14 mouse cellular contexts compared by ENCODE assay signal in genomic region chr4:107026451-107026850, GRCm38 (mm10). TPM values are rescaled to one million over a fixed set of nuclear protein-coding genes. Genes with fewer than 3 reads are reported as not detected.
A peak's percentile ranks its signal among the peaks of the same experiment; 100 is the strongest.
DNase-seq lines count a peak whose midpoint lies in the region; ATAC-seq and TF ChIP-seq lines count a peak whose summit lies in the region.
"Had no signal": no experiment of that assay in that cellular context is flagged by ENCODE, and none has a peak within 500 bp of the region (broad histone marks: within the 10 kb centered on the region; RNA-seq: fewer than 3 reads in every experiment).

No protein-coding gene starts in this region.

- no peak overlapping the region for H3K9ac ChIP-seq in embryonic facial prominence, embryonic 11.5 days (replicated peaks; ENCODE audit: low read length)
- H3K9ac ChIP-seq in limb, embryonic 11.5 days (ENCODE audit: low read length): no peak overlapping the region
- H3K9ac ChIP-seq in ES-Bruce4 (ENCODE audit: low read depth, poor library complexity, severe bottlenecking): 0 out of 2 replicates have a peak overlapping the region, but pooled peaks have one; percentile 37
- H3K9ac ChIP-seq in embryonic facial prominence, embryonic 13.5 days: no peak overlapping the region
- H3K9ac ChIP-seq: embryonic facial prominence, embryonic 15.5 days; forebrain, postnatal 0 days; heart, embryonic 13.5 days; hindbrain, embryonic 15.5 days; liver, embryonic 12.5 days had no signal

- TF ChIP-seq POLR2A in ES-Bruce4 (IDR thresholded peaks at IDR 0.05; ENCODE audit: insufficient read depth, low read length): no peak
- TF ChIP-seq POLR2A in kidney, adult 2 months (IDR thresholded peaks at IDR 0.05; ENCODE audit: low read depth, low read length): no peak

- peaks cover 3% of the 10 kb centered on the region for H3K36me3 ChIP-seq in embryonic facial prominence, embryonic 11.5 days (replicated peaks; ENCODE audit: control insufficient read depth, insufficient read depth, low read depth, low read length)
- H3K36me3 ChIP-seq in embryonic facial prominence, embryonic 10.5 days (replicated peaks): peaks cover 93% of the 10 kb centered on the region
- H3K36me3 ChIP-seq in limb, embryonic 11.5 days (ENCODE audit: control insufficient read depth, insufficient read depth, low read length): peaks cover 11% of the 10 kb centered on the region; the same call in 1 of the 2 replicates
- H3K36me3 ChIP-seq in limb, embryonic 10.5 days: peaks cover 98% of the 10 kb centered on the region
- no peaks in the 10 kb centered on the region for H3K36me3 ChIP-seq in ES-Bruce4 (ENCODE audit: control insufficient read depth, insufficient read depth, low read length, poor library complexity, severe bottlenecking)
- H3K36me3 ChIP-seq in embryonic facial prominence, embryonic 13.5 days: peaks cover 55% of the 10 kb centered on the region
- no peaks in the 10 kb centered on the region for H3K36me3 ChIP-seq in kidney, adult 2 months (ENCODE audit: control insufficient read depth, insufficient read depth, low read length)

- peak overlapping the region; percentile 20; the same call in 1 of the 2 replicates for H3K27ac ChIP-seq in embryonic facial prominence, embryonic 11.5 days (replicated peaks; ENCODE audit: low read depth, low read length)
- H3K27ac ChIP-seq in embryonic facial prominence, embryonic 10.5 days (replicated peaks): no peak overlapping the region
- H3K27ac ChIP-seq in limb, embryonic 11.5 days (replicated peaks; ENCODE audit: low read depth, low read length): 0 out of 2 replicates have a peak overlapping the region, but pooled peaks have one; percentile 4
- H3K27ac ChIP-seq in limb, embryonic 10.5 days: no peak overlapping the region
- no peak overlapping the region for H3K27ac ChIP-seq in ES-Bruce4 (ENCODE audit: insufficient read depth, low read length)
- 0 out of 2 replicates have a peak overlapping the region, but pooled peaks have one; percentile 29 for H3K27ac ChIP-seq in embryonic facial prominence, embryonic 13.5 days
- H3K27ac ChIP-seq in kidney, adult 2 months (ENCODE audit: insufficient read depth, low read depth, low read length): no peak overlapping the region
- H3K27ac ChIP-seq: embryonic facial prominence, embryonic 15.5 days; heart, embryonic 13.5 days; hindbrain, embryonic 15.5 days; liver, embryonic 12.5 days had no signal

- whole genome bisulfite sequencing in embryonic facial prominence, embryonic 11.5 days: 60% methylated on average over 8 of the region's 8 CpGs
- WGBS in embryonic facial prominence, embryonic 10.5 days: 65% methylated on average over 8 of the region's 8 CpGs
- WGBS in limb, embryonic 11.5 days: 64% methylated on average over 8 of the region's 8 CpGs
- whole genome bisulfite sequencing in limb, embryonic 10.5 days: 71% methylated on average over 8 of the region's 8 CpGs
- WGBS in embryonic facial prominence, embryonic 13.5 days: 53% methylated on average over 8 of the region's 8 CpGs
- 43% methylated on average over 8 of the region's 8 CpGs for WGBS in kidney, adult 2 months

- H3K9me3 ChIP-seq in embryonic facial prominence, embryonic 11.5 days (replicated peaks; ENCODE audit: control insufficient read depth, low read length): no peaks in the 10 kb centered on the region
- H3K9me3 ChIP-seq in embryonic facial prominence, embryonic 10.5 days: no peaks in the 10 kb centered on the region
- H3K9me3 ChIP-seq in limb, embryonic 11.5 days (ENCODE audit: control insufficient read depth, low read length): no peaks in the 10 kb centered on the region
- H3K9me3 ChIP-seq in limb, embryonic 10.5 days (replicated peaks): no peaks in the 10 kb centered on the region
- no peaks in the 10 kb centered on the region for H3K9me3 ChIP-seq in ES-Bruce4 (replicated peaks; ENCODE audit: control insufficient read depth, insufficient read depth, low read length, poor library complexity, severe bottlenecking)
- H3K9me3 ChIP-seq in embryonic facial prominence, embryonic 13.5 days: no peaks in the 10 kb centered on the region
- H3K9me3 ChIP-seq: embryonic facial prominence, embryonic 15.5 days; heart, embryonic 13.5 days; hindbrain, embryonic 15.5 days; liver, embryonic 12.5 days had no signal

- DNase-seq in embryonic facial prominence, embryonic 11.5 days (ENCODE audit: low spot score): no peak
- no peak for DNase-seq in embryonic facial prominence, embryonic 10.5 days (ENCODE audit: low spot score)
- DNase-seq in limb, embryonic 11.5 days (ENCODE audit: low spot score): no peak
- no peak for DNase-seq in limb, embryonic 10.5 days (ENCODE audit: low spot score)
- no peak for DNase-seq in kidney, adult 2 months
- DNase-seq: forebrain, postnatal 0 days; gastrocnemius, postnatal 10 days; right cerebral cortex, postnatal 25 days had no signal

- TF ChIP-seq CTCF in ES-Bruce4 (IDR thresholded peaks at IDR 0.05; ENCODE audit: low read depth, low read length): no peak
- no peak for TF ChIP-seq CTCF in kidney, adult 2 months (conservative IDR thresholded peaks at IDR 0.05; ENCODE audit: insufficient read depth, insufficient read length, low read depth, low read length)

- no peak overlapping the region for H3K4me3 ChIP-seq in embryonic facial prominence, embryonic 11.5 days (ENCODE audit: low read depth, low read length)
- H3K4me3 ChIP-seq in embryonic facial prominence, embryonic 10.5 days: no peak overlapping the region
- no peak overlapping the region for H3K4me3 ChIP-seq in limb, embryonic 11.5 days (ENCODE audit: low read depth, low read length)
- no peak overlapping the region for H3K4me3 ChIP-seq in limb, embryonic 10.5 days
- H3K4me3 ChIP-seq in ES-Bruce4 (ENCODE audit: low read depth, low read length): peak overlapping the region; percentile 6
- H3K4me3 ChIP-seq in embryonic facial prominence, embryonic 13.5 days: no peak overlapping the region
- H3K4me3 ChIP-seq in kidney, adult 2 months (ENCODE audit: insufficient read depth, low read depth, low read length): no peak overlapping the region
- H3K4me3 ChIP-seq: embryonic facial prominence, embryonic 15.5 days; heart, embryonic 13.5 days; hindbrain, embryonic 15.5 days; liver, embryonic 12.5 days had no signal

- H3K4me1 ChIP-seq in embryonic facial prominence, embryonic 11.5 days (ENCODE audit: control insufficient read depth, insufficient read depth, low read length): no peaks in the 10 kb centered on the region; the same call in none of the 2 replicates
- H3K4me1 ChIP-seq in embryonic facial prominence, embryonic 10.5 days: peaks cover 24% of the 10 kb centered on the region
- 0 out of 2 replicates have a peak, but pooled peaks cover 6% of the 10 kb centered on the region for H3K4me1 ChIP-seq in limb, embryonic 11.5 days (ENCODE audit: control insufficient read depth, insufficient read depth, low read length)
- peaks cover 30% of the 10 kb centered on the region for H3K4me1 ChIP-seq in limb, embryonic 10.5 days
- H3K4me1 ChIP-seq in ES-Bruce4 (ENCODE audit: control insufficient read depth, insufficient read depth, low read length): peaks cover 1% of the 10 kb centered on the region
- peaks cover 12% of the 10 kb centered on the region; the same call in 1 of the 2 replicates for H3K4me1 ChIP-seq in embryonic facial prominence, embryonic 13.5 days
- H3K4me1 ChIP-seq in kidney, adult 2 months (ENCODE audit: control insufficient read depth, insufficient read depth, low read length): no peaks in the 10 kb centered on the region

- no peaks in the 10 kb centered on the region for H3K27me3 ChIP-seq in embryonic facial prominence, embryonic 11.5 days (ENCODE audit: control insufficient read depth, insufficient read depth, low read length)
- H3K27me3 ChIP-seq in embryonic facial prominence, embryonic 10.5 days (replicated peaks; ENCODE audit: low read depth, poor library complexity, severe bottlenecking): no peaks in the 10 kb centered on the region
- no peaks in the 10 kb centered on the region for H3K27me3 ChIP-seq in limb, embryonic 11.5 days (ENCODE audit: control insufficient read depth, insufficient read depth, low read length)
- H3K27me3 ChIP-seq in limb, embryonic 10.5 days (ENCODE audit: low read depth, poor library complexity, severe bottlenecking): no peaks in the 10 kb centered on the region
- no peaks in the 10 kb centered on the region for H3K27me3 ChIP-seq in ES-Bruce4 (ENCODE audit: control insufficient read depth, insufficient read depth, low read length, poor library complexity, severe bottlenecking)
- H3K27me3 ChIP-seq in embryonic facial prominence, embryonic 13.5 days: no peaks in the 10 kb centered on the region
- no peaks in the 10 kb centered on the region for H3K27me3 ChIP-seq in kidney, adult 2 months (replicated peaks; ENCODE audit: control insufficient read depth, insufficient read depth, low read length)
- H3K27me3 ChIP-seq: embryonic facial prominence, embryonic 15.5 days; heart, embryonic 13.5 days; hindbrain, embryonic 15.5 days; liver, embryonic 12.5 days had no signal

- no peak for TF ChIP-seq EP300 in ES-Bruce4 (IDR thresholded peaks at IDR 0.05; ENCODE audit: insufficient read depth, low read depth, low read length)

- ATAC-seq in embryonic facial prominence, embryonic 11.5 days (replicated peaks; ENCODE audit: insufficient number of reproducible peaks, low FRiP score, low TSS enrichment, low read depth): no peak
- no peak for ATAC-seq in limb, embryonic 11.5 days (ENCODE audit: insufficient number of reproducible peaks, low FRiP score, low TSS enrichment, low read depth)
- no peak for ATAC-seq in embryonic facial prominence, embryonic 13.5 days (ENCODE audit: insufficient number of reproducible peaks, insufficient read depth, low FRiP score, low TSS enrichment, low read depth)
- ATAC-seq: forebrain, postnatal 0 days; liver, embryonic 12.5 days had no signal

- no peak overlapping the region for H3K4me2 ChIP-seq in embryonic facial prominence, embryonic 11.5 days (ENCODE audit: low read depth, low read length)
- no peak overlapping the region for H3K4me2 ChIP-seq in limb, embryonic 11.5 days (ENCODE audit: low read depth, severe bottlenecking)
- no peak overlapping the region for H3K4me2 ChIP-seq in embryonic facial prominence, embryonic 13.5 days
- H3K4me2 ChIP-seq: embryonic facial prominence, embryonic 15.5 days; heart, embryonic 13.5 days; hindbrain, embryonic 15.5 days; liver, embryonic 12.5 days had no signal

RNA-seq across cellular contexts. Expression of gene Mrpl37, which starts 40.2 kb away (rescaled TPM):
- 120 and 122 TPM in 2 replicates for polyA plus RNA-seq in embryonic facial prominence, embryonic 11.5 days (2014; fragmentation: Nextera tagmentation; extraction: Ambion mirVana)
- polyA plus RNA-seq in embryonic facial prominence, embryonic 10.5 days (2016; fragmentation: Nextera tagmentation; extraction: Ambion mirVana): 129 and 136 TPM in 2 replicates
- polyA plus RNA-seq in limb, embryonic 11.5 days (2014; fragmentation: Nextera tagmentation; extraction: Ambion mirVana): 131 and 133 TPM in 2 replicates
- 145 and 167 TPM in 2 replicates for polyA plus RNA-seq in limb, embryonic 10.5 days (2016; fragmentation: Nextera tagmentation; extraction: Ambion mirVana)
- polyA plus RNA-seq in ES-Bruce4 (2011; ENCODE audit: insufficient read depth, insufficient read length, low read depth, missing spikeins): 59.2 and 63.7 TPM in 2 replicates
- 90.6 and 99.2 TPM in 2 replicates for polyA plus RNA-seq in embryonic facial prominence, embryonic 13.5 days (2015; fragmentation: Nextera tagmentation; extraction: Ambion mirVana)
- 111 and 118 TPM in 2 replicates for polyA plus RNA-seq in kidney, adult 2 months (2012; rRNA removed)

RNA-seq across cellular contexts. Expression of gene Cyb5rl, which starts 40.3 kb away (rescaled TPM):
- polyA plus RNA-seq in embryonic facial prominence, embryonic 11.5 days (2014; fragmentation: Nextera tagmentation; extraction: Ambion mirVana): 5.5 and 5.6 TPM in 2 replicates
- polyA plus RNA-seq in embryonic facial prominence, embryonic 10.5 days (2016; fragmentation: Nextera tagmentation; extraction: Ambion mirVana): 8.1 and 10.4 TPM in 2 replicates
- polyA plus RNA-seq in limb, embryonic 11.5 days (2014; fragmentation: Nextera tagmentation; extraction: Ambion mirVana): 7.2 and 7.3 TPM in 2 replicates
- polyA plus RNA-seq in limb, embryonic 10.5 days (2016; fragmentation: Nextera tagmentation; extraction: Ambion mirVana): 11.7 and 12.6 TPM in 2 replicates
- polyA plus RNA-seq in ES-Bruce4 (2011; ENCODE audit: insufficient read depth, insufficient read length, low read depth, missing spikeins): 4.8 and 5.3 TPM in 2 replicates
- 7.7 and 9.4 TPM in 2 replicates for polyA plus RNA-seq in embryonic facial prominence, embryonic 13.5 days (2015; fragmentation: Nextera tagmentation; extraction: Ambion mirVana)
- 19.0 and 21.7 TPM in 2 replicates for polyA plus RNA-seq in kidney, adult 2 months (2012; rRNA removed)

Comparison
In these comparisons a context has a peak if more than half of its experiments do, and no peak if none do; other contexts are left out.
1. H3K27ac ChIP-seq: peak in embryonic facial prominence, embryonic 11.5 days (single experiment), limb, embryonic 11.5 days (single experiment) and embryonic facial prominence, embryonic 13.5 days (single experiment); none in embryonic facial prominence, embryonic 10.5 days (single experiment), limb, embryonic 10.5 days (single experiment), ES-Bruce4 (single experiment) and kidney, adult 2 months (single experiment).